Mouse (Mus musculus) small intestine, adult 2 months (tissue): ENCODE measurements around the gene Fpr1. TPM values are rescaled to one million over a fixed set of nuclear protein-coding genes. Genes with fewer than 3 reads are reported as not detected.

Experiments
- H3K27ac ChIP-seq: fragments of 200-500 bp; 2 replicates; pipeline ENCODE4 v1.5.1; 2012; ENCODE audit warnings: low read depth, low read length, control low read depth, inconsistent platforms; ENCODE audit not compliant: insufficient read depth
- H3K27me3 ChIP-seq: fragments of 200-500 bp; 2 replicates; pipeline ENCODE4 v1.6.1; 2012; ENCODE audit warnings: mild to moderate bottlenecking, moderate library complexity, low read length, inconsistent platforms; ENCODE audit not compliant: control insufficient read depth, insufficient read depth
- H3K36me3 ChIP-seq: fragments of 200-500 bp; 2 replicates; pipeline ENCODE4 v1.6.1; 2012; ENCODE audit warnings: mild to moderate bottlenecking, low read length, control low read depth, inconsistent platforms; ENCODE audit not compliant: control insufficient read depth, insufficient read depth
- H3K4me1 ChIP-seq: fragments of 200-500 bp; 2 replicates; pipeline ENCODE4 v1.6.1; 2012; ENCODE audit warnings: low read length, inconsistent platforms, mixed read lengths; ENCODE audit not compliant: control insufficient read depth, insufficient read depth, insufficient read length
- H3K4me3 ChIP-seq: fragments of 200-500 bp; 2 replicates; pipeline ENCODE4 v1.5.1; 2012; ENCODE audit warnings: low read depth, mild to moderate bottlenecking, control low read depth, inconsistent platforms, low read length, moderate library complexity
- CTCF ChIP-seq: fragments of 200-500 bp; IDR thresholded peaks from 2 replicates; pipeline ENCODE4 v1.5.1; 2012; ENCODE audit warnings: low read depth, mild to moderate bottlenecking, control low read depth, inconsistent platforms, low read length, moderate library complexity, mixed read lengths; ENCODE audit not compliant: insufficient replicate concordance, insufficient read length; ENCODE audit errors: extremely low read depth
- POLR2A ChIP-seq: fragments of 200-500 bp; IDR thresholded peaks from 2 replicates; pipeline ENCODE4 v1.6.1; 2012; ENCODE audit warnings: low read depth, mild to moderate bottlenecking, control low read depth, inconsistent platforms, low read length, moderate library complexity
- WGBS: fragments of 180-500 bp; shearing (Covaris S2); methylation state at CpG from one replicate; pipeline ENCODE4 v1.1.7; 2018; 5-methylcytosine and 5-hydroxymethylcytosine counted together
- polyA plus RNA-seq: library from polyadenylated mRNA; depleted of rRNA; stranded (reverse); fragments of >200 nt; gene quantifications from 2 replicates; pipeline ENCODE4 v1.2.3, GENCODE M21; 2012

Gene Fpr1
- polyA plus RNA-seq, 1 experiment: 0.11 TPM

DNA sequence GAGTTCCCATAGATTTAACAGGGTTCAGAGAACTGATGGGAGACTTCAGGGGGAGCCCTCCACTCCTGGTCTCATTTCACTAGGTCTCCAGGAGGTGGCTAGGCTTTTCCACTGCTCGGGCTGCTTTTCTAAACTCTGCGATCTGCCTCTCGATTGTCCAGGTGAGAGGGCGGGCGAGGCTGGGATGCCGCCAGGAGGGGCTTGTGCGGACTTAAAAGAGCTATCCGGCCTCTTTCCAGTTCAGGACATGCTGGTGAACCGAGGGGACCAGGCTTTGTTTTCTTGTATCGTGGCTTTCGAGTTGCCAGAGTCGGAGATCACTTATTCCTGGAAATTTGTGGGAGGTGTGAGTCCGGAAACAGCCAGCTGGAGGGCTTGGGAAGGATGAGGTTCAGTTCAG is 46.3 kb downstream of the Fpr1 start:
- Histone ChIP-seq H3K36me3 (no peaks in the 10 kb centered on the region), H3K4me1 (no peaks in the 10 kb centered on the region), H3K27me3 (no peaks in the 10 kb centered on the region), H3K4me3 (peak overlapping the region; percentile 71), H3K27ac (peak overlapping the region; percentile 23)
- WGBS: 12% methylated on average over 13 of the region's 13 CpGs
- TF ChIP-seq POLR2A (no peak), CTCF (no peak)

- no peaks in the 10 kb centered on the region for H3K4me1 ChIP-seq
- H3K27me3 ChIP-seq: no peaks in the 10 kb centered on the region
- 82% methylated on average over 5 of the region's 5 CpGs for WGBS
- no peaks in the 10 kb centered on the region for H3K36me3 ChIP-seq
- no peak overlapping the region for H3K4me3 ChIP-seq
- TF ChIP-seq CTCF: no peak
- TF ChIP-seq POLR2A: no peak
- no peak overlapping the region for H3K27ac ChIP-seq
These were observed 47.6 kb downstream of the Fpr1 start for GRCm38 (mm10) chr17:17836101-17836500.

DNA sequence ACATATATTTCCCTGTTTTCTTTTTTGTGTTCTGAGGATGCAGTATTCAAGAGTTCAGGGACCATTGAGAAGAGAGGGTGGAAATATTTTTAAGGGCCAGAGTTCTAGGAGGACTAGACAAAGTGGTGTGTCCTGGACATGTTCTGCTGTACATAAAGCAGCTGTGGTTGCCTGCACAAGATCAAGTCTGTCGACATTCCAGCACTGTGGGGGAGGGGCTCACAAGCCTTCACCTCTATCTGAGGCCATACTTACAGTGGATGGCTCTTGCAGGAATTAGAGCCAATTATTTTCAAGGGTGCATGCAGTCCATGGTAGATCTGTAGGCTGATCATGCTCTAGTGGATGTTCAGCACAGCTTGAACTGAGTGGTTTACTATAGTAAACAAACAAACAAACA is 48.8 kb downstream of the Fpr1 start:
- H3K27me3 ChIP-seq: no peaks in the 10 kb centered on the region
- H3K36me3 ChIP-seq: no peaks in the 10 kb centered on the region
- no peak for TF ChIP-seq POLR2A
- TF ChIP-seq CTCF: no peak
- WGBS: 6% methylated on average over 1 of the region's 1 CpGs
- H3K27ac ChIP-seq: no peak overlapping the region
- H3K4me3 ChIP-seq: no peak overlapping the region
- H3K4me1 ChIP-seq: no peaks in the 10 kb centered on the region

DNA sequence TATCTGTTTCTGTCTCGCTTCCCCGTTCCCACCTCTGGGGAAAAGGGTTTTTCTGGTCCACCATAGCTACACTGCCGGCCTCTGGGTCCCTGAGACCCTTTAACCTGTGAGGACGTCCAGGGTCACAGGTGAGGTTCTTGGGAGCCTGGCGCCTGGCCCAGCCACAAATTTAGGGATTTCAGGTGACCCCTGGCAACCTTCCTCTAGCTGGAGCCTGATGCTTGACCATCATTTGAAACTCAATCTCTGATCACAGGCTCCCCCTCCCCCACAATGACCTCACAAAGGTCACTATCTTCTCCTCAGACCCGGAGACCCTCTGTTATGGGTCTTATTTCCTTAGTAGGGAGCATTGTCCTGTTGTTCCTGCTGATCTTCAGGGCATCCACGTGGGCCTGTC is 53.0 kb downstream of the Fpr1 start:
- Histone ChIP-seq H3K4me1 (peaks cover 3% of the 10 kb centered on the region; the same call in 1 of the 2 replicates), H3K36me3 (no peaks in the 10 kb centered on the region), H3K27me3 (peaks cover 22% of the 10 kb centered on the region), H3K27ac (no peak overlapping the region), H3K4me3 (no peak overlapping the region)
- no peak for TF ChIP-seq CTCF
- TF ChIP-seq POLR2A: no peak
- WGBS: 72% methylated on average over 7 of the region's 7 CpGs

- 60% methylated on average over 23 of the region's 23 CpGs for WGBS
- Histone ChIP-seq H3K36me3 (no peaks in the 10 kb centered on the region), H3K4me3 (no peak overlapping the region), H3K4me1 (peaks cover 3% of the 10 kb centered on the region; the same call in 1 of the 2 replicates), H3K27me3 (peaks cover 22% of the 10 kb centered on the region), H3K27ac (no peak overlapping the region)
- no peak for TF ChIP-seq POLR2A
- no peak for TF ChIP-seq CTCF
These were observed 53.8 kb downstream of the Fpr1 start for GRCm38 (mm10) chr17:17829816-17830535.

- peaks cover 22% of the 10 kb centered on the region for H3K27me3 ChIP-seq
- 29% methylated on average over 6 of the region's 6 CpGs for WGBS
These were observed 54.5 kb downstream of the Fpr1 start for GRCm38 (mm10) chr17:17829052-17829785.

More at GRCm38 (mm10) chr17:17829052-17829785, 54.5 kb downstream of the Fpr1 start:
- peak overlapping the region; percentile 82 for H3K4me3 ChIP-seq
- H3K27ac ChIP-seq: no peak overlapping the region
- peaks cover 3% of the 10 kb centered on the region; the same call in 1 of the 2 replicates for H3K4me1 ChIP-seq
- H3K36me3 ChIP-seq: no peaks in the 10 kb centered on the region
- no peak for TF ChIP-seq POLR2A
- TF ChIP-seq CTCF: no peak
